Mouse (Mus musculus) spleen, adult 2 months (tissue): Measurements from ENCODE around the gene Slco3a1.

Experiments
- CTCF ChIP-seq: fragments of 200-500 bp; IDR thresholded peaks from 2 replicates; pipeline ENCODE4 v1.5.1; 2011; ENCODE audit warnings: mild to moderate bottlenecking, inconsistent platforms; ENCODE audit not compliant: insufficient read depth, insufficient read length, insufficient replicate concordance; ENCODE audit errors: extremely low read depth
- POLR2A ChIP-seq: fragments of 200-500 bp; IDR thresholded peaks from 2 replicates; pipeline ENCODE4 v1.6.1; 2011; ENCODE audit warnings: low read depth, low read length, inconsistent platforms

DNA sequence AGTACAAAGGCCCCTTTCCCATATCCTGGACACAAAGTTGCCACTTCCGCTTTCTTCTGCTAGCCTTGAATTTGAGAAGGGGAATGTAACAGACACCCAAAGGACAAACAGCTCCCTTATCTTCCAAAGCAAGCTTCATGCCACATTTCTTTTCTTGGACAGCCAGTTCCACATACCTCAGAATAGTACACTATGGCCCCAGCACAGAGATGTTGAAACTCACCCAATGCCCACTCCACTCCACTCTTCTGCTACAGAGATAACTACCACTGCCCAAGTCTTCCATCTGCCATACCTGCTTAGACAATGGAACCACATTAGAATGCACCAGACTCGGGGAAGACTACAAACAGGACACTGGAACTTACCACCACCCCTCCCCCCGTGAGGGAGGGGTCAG is 131.3 kb downstream of the Slco3a1 start:
- TF ChIP-seq CTCF (no peak), POLR2A (no peak)
